Mouse (Mus musculus) 416B (cell line): ENCODE data around the gene Pacrg.

ENCODE experiments used
- DNase-seq: peaks from one replicate; pipeline ENCODE4 v3.0.0; 2011; ENCODE audit warnings: low read depth

Gene Pacrg

DNA sequence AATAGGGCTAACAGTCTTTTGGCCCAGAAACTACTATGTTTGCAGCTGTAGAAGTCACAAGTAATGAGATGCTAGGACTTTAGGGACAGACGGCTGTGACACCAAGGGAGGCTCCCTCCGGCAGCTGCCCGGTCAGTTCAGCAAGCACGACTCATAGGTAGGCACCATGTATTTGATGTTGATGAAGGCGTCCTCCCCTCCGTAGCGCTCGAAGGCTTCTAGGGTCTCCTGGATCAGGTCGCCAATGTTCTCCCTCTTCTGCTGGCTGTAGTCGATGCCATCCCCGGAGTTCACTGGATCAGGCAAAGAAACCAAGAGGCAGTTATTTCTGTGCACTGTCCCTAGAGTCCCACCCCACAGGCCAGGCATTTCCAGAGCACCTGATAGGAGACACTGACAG, 436.9 kb downstream of the Pacrg start:
- DNase-seq: no peak

GRCm38 (mm10) chr17:10402064-10402640, 438.0 kb downstream of the Pacrg start:
- DNase-seq: no peak

DNA sequence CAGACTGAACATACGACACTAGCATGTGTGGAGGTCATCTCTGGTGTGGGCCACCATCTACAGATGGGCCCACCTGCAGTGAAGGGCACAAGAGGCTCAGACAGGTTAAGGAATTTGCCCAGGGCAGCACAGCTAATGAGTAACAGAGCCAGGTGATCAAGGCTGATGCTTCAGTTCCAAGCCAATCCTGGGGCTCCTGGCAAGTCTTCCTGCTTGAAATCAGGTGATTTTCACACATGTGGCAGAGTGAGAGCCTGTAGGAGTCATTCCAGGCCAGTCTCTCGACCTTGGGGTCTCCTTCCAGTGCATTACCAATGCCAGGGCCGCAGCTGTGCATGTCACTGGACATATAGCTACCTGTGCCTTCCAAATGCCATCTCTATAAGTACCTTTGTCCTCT, 438.6 kb downstream of the Pacrg start:
- no peak for DNase-seq

GRCm38 (mm10) chr17:10399706-10400105, 440.4 kb downstream of the Pacrg start:
- DNase-seq: no peak

DNA sequence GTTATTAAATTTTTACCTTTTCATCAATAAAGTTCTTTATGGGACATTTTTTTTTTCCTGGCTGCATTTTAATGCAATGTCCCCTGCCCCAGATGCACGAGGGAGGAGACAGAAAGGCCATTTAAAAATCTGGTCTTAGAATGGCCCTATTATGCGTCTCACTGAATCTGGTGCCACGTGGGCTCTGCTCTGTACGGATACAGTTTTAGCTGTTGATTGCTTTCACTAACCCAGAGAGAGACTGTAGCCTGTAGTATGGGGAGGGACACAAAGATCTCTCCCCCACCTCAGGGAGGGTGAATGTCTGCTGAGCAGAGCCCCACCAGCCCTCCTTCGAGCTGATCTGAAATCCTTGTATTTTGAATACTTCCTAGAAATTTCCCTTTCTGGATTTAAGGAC, 441.2 kb downstream of the Pacrg start:
- no peak for DNase-seq

- no peak for DNase-seq
Observed at GRCm38 (mm10) chr17:10397924-10398627, 442.0 kb downstream of the Pacrg start.

GRCm38 (mm10) chr17:10397336-10397735, 442.8 kb downstream of the Pacrg start:
- no peak for DNase-seq

- DNase-seq: no peak
Observed at GRCm38 (mm10) chr17:10396863-10397262, 443.2 kb downstream of the Pacrg start.

DNA sequence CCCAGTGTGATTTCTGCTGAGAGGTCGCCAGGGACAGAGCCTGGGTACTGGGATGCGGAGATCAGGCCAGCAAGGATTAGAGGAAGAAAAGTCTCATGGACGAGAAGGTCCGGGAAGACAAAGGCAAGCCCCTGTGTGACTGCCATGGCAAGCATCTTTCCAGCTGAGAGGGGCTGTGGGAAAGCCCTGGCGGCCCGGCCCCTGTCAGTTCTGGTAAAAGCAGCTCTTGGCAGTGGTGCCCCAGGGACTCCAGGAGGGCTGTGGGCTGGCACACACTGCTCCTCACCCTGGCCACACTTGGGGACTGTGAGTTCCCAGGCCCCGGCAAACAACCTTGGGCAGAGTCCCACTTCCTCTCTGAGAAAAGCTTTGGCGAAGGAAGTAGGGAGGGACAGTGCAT, 445.3 kb downstream of the Pacrg start:
- DNase-seq: no peak

DNA sequence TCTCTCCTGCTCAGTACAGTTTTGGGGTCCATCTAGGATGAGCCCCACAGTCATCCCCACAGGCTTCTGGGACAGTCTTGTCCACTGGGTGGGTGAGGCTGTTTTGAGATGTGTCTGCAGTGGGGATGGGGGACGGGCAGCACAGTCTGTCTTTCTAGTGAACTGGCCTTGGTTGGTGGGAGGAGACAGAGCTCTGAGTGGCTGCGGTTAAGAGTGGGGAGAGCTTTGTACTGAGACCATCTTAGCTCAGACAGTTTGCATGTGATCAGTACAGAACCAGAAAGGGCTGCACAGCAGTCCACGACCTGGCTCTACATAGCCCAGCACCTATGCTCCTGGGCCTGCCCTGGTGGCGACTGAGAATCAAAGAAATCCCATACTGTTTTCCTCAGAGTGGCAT, 446.3 kb downstream of the Pacrg start:
- DNase-seq: no peak

DNA sequence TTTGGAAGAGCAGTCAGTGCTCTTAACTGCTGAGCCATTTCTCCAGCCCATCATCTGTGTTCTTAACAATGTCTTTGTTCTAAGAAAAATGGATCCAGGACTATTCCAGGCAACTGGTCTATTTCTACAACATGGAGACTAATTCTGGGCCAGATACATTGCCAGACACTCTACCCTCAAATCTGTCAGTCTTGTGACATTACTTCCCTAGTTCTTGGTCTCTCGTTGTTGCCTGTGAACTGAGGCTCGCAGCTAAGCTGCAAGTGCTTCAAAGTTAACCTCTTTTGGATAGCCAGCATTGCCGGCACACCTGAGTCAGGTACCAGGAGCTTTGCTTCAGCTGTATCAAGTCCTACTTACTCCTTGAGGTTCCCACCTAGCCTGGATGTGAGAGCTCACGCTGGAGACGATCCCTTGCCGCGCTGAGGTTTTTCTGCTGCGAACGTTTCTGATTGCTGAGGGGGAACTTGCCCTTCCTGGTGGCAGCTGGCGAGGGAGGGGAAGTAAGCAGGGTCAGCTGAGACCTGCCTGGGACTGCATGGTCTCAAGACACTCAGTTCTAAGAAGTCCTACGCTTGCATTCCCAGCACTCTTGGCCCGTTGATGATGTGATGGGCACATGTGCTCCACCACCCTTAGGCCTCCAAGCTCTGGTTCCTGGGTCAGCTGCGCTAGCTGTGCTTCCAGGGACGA, 447.6 kb downstream of the Pacrg start:
- DNase-seq: no peak

DNA sequence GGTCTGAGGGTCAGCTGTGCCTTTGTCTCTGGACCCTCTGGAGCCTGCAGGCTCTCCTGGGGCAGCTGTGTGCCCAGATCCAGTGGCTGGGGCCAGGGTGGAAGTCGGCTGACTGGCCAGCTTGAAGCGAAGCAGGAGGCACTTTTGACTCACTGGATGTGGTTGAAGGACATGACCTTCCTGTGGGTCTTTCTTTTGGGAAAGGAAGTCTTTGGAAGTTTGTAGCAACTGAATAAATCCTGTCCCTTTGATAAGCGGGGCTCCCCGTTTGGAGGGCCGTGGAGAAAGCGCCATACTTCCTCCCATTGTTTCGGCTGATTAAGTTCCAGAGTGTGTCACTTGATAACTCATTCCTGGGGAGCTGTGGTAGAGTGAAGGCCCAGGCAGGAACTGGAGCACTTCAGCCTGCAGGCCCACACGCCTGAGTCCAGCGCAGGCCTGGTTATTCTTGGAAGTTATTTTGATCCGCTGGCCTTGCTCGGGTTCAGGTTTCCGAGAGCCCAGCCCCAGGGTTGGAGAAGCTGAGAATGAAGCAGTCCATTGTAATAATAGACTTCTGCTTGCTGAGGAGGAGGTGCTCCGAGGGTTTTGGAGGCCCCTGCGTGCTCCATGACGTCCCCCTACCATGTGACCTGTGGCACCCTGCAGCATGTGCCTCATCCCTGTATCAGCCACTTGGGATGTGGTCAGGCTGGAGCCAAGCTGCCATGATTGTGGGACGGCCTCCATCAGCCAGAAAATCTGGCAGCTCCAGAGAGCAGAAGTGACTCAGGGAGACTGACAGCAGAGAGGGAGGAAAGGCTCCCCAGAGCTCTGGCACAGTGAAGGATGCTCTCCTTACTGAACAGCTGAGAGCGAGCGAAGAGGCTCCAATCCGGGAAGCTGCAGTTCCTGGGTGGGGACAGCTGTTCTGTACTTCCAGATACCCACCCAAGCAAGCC, 449.6 kb downstream of the Pacrg start:
- no peak for DNase-seq

- DNase-seq: no peak
Observed at GRCm38 (mm10) chr17:10389740-10390139, 450.4 kb downstream of the Pacrg start.

DNA sequence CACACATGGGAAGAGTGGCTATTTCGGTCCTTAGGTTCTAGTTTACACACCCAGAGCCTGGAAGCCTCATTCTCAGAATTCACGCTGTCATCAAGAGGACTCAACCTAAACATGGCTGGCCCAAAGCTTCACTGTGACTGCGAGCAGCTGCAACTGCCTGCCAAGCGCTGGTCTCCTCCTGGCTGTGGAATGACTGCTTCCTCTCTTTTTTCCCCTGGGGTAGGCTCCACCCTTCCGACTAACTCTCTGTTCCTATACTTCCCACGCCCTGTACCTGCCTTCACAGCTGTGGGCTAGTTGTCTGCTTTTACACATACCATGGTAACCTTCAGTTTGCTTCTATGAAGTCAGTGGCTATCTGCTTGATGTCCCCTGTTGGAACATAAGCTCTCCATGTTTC, 453.6 kb downstream of the Pacrg start:
- DNase-seq: no peak

GRCm38 (mm10) chr17:10383406-10383805, 456.7 kb downstream of the Pacrg start:
- DNase-seq: no peak

DNA sequence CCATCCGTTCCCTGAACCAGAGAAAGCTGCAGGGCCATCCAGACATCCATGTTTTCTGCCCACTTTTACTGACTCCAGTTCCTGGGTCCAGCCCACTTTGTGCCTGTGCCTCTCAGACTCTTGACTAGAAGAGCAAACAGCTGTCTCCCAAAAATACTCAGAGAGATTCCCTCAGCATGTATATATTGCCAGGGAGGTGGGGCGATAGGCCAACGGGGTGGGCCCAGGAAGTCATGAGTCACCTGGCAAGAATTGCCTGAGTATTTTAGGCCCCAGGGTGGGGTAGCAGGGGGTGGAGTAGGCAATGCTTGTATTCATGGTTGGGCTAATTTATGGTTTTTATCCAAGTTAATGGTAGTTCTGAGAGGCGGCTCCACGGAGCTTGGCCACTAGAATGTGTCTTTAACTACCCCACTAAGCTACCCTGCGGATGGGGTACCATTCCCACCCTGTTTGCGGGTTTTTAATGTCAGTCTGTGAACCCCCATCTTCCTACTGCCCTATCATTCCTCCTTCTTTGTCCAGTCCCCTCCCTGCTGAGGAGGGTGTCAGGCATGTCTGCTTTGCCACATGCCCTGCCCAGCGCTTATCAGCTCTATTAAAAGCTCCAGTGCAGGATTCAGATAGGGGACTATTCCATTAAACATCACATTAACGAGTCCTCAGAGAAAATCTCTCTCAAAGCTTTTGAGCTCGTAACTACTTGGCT, 461.5 kb downstream of the Pacrg start:
- DNase-seq: no peak

DNA sequence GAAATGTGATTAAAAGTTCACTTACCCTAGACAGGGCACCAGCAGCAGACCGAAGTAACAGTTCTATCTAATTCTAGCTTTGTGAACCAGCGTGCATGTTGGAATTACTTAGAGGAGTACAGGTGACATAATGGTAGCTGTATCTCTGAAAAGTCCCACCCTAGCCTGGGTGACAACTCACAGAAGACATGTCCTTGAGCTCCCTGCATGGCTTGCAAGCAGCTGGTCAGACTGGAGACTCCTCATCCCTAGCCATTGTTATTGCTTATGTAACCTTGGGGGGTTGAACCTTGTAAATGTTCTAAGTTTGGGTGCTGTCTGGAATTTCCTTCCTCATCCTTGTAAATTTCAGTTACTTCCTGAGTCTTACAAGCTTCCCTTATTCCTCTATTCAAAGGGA, 462.5 kb downstream of the Pacrg start:
- no peak for DNase-seq

GRCm38 (mm10) chr17:10374316-10374715, 465.8 kb downstream of the Pacrg start:
- DNase-seq: no peak

DNA sequence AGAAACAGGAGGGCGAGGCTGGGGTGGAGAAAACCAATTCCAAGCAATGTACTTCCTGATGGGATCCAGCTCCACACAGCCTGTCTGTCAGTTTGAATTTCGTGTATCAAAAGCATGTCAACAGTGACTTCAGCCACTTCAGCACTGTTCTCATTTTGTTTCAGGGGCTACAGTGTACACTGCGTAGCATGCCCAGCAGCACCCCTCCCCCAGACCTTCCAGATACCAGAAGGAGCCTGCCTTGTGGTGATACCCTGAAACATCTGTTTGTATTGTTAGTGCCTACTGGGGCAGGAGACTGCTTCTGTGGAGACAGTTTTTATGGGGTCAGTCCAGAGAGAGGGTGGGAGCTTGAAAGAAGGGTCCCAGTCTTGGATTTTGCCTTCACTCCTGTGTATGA, 466.4 kb downstream of the Pacrg start:
- DNase-seq: no peak

DNA sequence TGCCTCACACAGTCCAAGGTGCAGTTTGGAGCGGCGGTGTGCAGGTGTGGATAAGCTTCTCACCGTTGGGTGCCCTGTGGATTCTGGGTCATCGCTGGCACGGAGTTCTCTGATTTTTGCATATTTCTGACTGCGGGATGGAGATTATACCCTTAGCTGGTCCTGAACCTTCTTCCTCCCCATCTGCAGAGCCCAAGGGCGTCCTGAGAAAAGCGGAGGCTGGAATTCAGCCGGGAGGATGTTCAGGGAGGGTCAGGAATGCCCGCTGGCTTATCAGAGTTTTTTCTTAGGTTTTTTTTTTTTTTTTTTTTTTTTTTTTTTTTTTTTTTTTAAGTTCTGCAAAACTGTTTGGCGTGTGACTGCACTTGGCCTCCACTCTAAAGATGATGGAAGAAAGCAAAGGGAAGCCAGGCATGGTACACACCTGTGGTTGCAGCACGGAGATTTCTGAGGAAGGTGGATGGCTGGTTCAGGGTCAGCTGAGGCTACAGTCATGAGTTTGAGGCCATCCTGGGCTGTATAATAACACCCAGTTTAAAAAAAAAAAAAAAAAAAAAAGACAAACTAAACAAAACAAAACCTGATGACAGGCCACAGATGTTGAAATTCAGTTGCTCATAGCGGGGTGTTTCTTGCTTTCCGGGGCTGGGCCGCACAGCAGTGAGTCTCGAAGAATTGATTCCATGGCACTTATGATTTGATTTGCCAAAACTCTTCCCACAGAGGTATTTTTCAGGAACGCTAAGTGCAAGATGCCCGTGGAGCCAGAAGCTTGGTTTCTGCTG, 467.9 kb downstream of the Pacrg start:
- no peak for DNase-seq

DNA sequence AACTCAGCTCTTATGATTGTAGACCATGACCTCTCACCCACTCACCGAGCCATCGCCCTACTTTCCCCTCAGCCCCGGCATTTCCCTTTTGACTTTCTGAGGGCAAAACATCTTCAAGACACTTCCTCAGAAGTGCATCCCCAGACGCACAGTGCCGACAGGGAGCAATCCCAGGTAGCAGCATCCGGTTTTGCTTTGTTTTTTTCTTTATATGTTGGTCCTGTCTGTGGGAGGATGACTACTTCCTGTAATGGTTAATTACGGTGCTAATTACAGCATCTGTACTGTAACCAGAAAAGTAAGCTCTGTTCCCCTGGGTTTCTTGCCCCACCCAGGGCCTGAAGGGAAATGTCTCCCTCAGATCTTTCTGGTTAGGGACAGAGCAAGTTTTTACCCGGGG, 468.6 kb downstream of the Pacrg start:
- no peak for DNase-seq
